8 mouse cellular contexts compared by ENCODE assay signal in genomic region chr17:8264638-8265037, GRCm38 (mm10). TPM values are rescaled to one million over a fixed set of nuclear protein-coding genes. Genes with fewer than 3 reads are reported as not detected.
DNase-seq lines count a peak whose midpoint lies in the region; ATAC-seq lines count a peak whose summit lies in the region.
"Not testable (repeated sequence)": the region's sequence is repeated elsewhere in the genome, so short reads cannot be mapped to it uniquely, and the experiment has no call there.
"Had no signal": no experiment of that assay in that cellular context is flagged by ENCODE, and none has a peak within 500 bp of the region (broad histone marks: within the 10 kb centered on the region; RNA-seq: fewer than 3 reads in every experiment).

No protein-coding gene starts in this region.

- not testable (repeated sequence) for H3K9me3 ChIP-seq in forebrain, embryonic 16.5 days (ENCODE audit: control insufficient read depth, low read length); hindbrain, embryonic 11.5 days (ENCODE audit: control insufficient read depth, low read length); lung, embryonic 16.5 days (ENCODE audit: control insufficient read depth, low read length)

- H3K9ac ChIP-seq in forebrain, embryonic 16.5 days (replicated peaks; ENCODE audit: low read depth, low read length); hindbrain, embryonic 11.5 days (ENCODE audit: low read depth, low read length); lung, embryonic 16.5 days (ENCODE audit: low read length): not testable (repeated sequence)

- peak; percentile 69 for DNase-seq in R1 (ENCODE audit: low read depth, low spot score)
- DNase-seq in cerebellum, adult 9-10 months: peak; percentile 79
- peak; percentile 69 for DNase-seq in hindbrain, embryonic 11.5 days (ENCODE audit: low spot score)
- DNase-seq in layer of hippocampus, adult 8-10 months (ENCODE audit: low spot score in 2 of 2): peak; percentile 59 to 66
- peak; percentile 56 for DNase-seq in retina, adult 2 months (ENCODE audit: low read depth, low spot score)

- peak; percentile 65; the same call in 1 of the 2 replicates for ATAC-seq in forebrain, embryonic 16.5 days
- not testable (repeated sequence) for ATAC-seq in hindbrain, embryonic 11.5 days (ENCODE audit: low FRiP score)
- peak; percentile 59; the same call in 1 of the 2 replicates for ATAC-seq in lung, embryonic 16.5 days (ENCODE audit: low read depth)

- WGBS in forebrain, embryonic 16.5 days: 19% methylated on average over 7 of the region's 7 CpGs
- 17% methylated on average over 7 of the region's 7 CpGs for WGBS in hindbrain, embryonic 11.5 days
- 17% methylated on average over 7 of the region's 7 CpGs for WGBS in lung, embryonic 16.5 days

- H3K36me3 ChIP-seq in forebrain, embryonic 16.5 days (ENCODE audit: control insufficient read depth, insufficient read depth); hindbrain, embryonic 11.5 days (ENCODE audit: control insufficient read depth, insufficient read depth, low read length); lung, embryonic 16.5 days (ENCODE audit: control insufficient read depth, insufficient read depth, low read length): not testable (repeated sequence)

- not testable (repeated sequence) for H3K27ac ChIP-seq in forebrain, embryonic 16.5 days (ENCODE audit: low read length); hindbrain, embryonic 11.5 days (ENCODE audit: low read depth, low read length); lung, embryonic 16.5 days (ENCODE audit: low read length)

- not testable (repeated sequence) for H3K4me2 ChIP-seq in forebrain, embryonic 16.5 days (ENCODE audit: low read length); hindbrain, embryonic 11.5 days (replicated peaks; ENCODE audit: low read depth, low read length); lung, embryonic 16.5 days (ENCODE audit: low read depth, low read length)

- H3K27me3 ChIP-seq in forebrain, embryonic 16.5 days (replicated peaks; ENCODE audit: control insufficient read depth, insufficient read depth, low read length); hindbrain, embryonic 11.5 days (ENCODE audit: control insufficient read depth, insufficient read depth, low read length); lung, embryonic 16.5 days (ENCODE audit: control insufficient read depth, insufficient read depth, low read depth, low read length): not testable (repeated sequence)

- H3K4me3 ChIP-seq in forebrain, embryonic 16.5 days (replicated peaks; ENCODE audit: low read length); hindbrain, embryonic 11.5 days (ENCODE audit: low read depth, low read length); lung, embryonic 16.5 days (ENCODE audit: low read length): not testable (repeated sequence)

- H3K4me1 ChIP-seq in forebrain, embryonic 16.5 days (replicated peaks; ENCODE audit: control insufficient read depth, insufficient read depth, low read length); hindbrain, embryonic 11.5 days (replicated peaks; ENCODE audit: control insufficient read depth, insufficient read depth, low read length); lung, embryonic 16.5 days (replicated peaks; ENCODE audit: control insufficient read depth, insufficient read depth, low read length): not testable (repeated sequence)

RNA-seq across cellular contexts. Expression of gene Mpc1, which starts 18.1 kb away (rescaled TPM):
- polyA plus RNA-seq in forebrain, embryonic 16.5 days (2015; fragmentation: Nextera tagmentation; extraction: Ambion mirVana): 343 and 355 TPM in 2 replicates
- polyA plus RNA-seq in hindbrain, embryonic 11.5 days (2014; fragmentation: Nextera tagmentation; extraction: Ambion mirVana): 116 and 125 TPM in 2 replicates
- total RNA-seq in layer of hippocampus, adult 8-10 months (2022): 100 to 1,000 TPM; 144 to 156 (median 145) TPM
- polyA plus RNA-seq in lung, embryonic 16.5 days (2015; fragmentation: Nextera tagmentation; extraction: Ambion mirVana): 196 and 202 TPM in 2 replicates

RNA-seq across cellular contexts. Expression of gene Ccr6, which starts 28.8 kb away (rescaled TPM):
- polyA plus RNA-seq in forebrain, embryonic 16.5 days (2015; fragmentation: Nextera tagmentation; extraction: Ambion mirVana): not detected in 2 replicates
- polyA plus RNA-seq in hindbrain, embryonic 11.5 days (2014; fragmentation: Nextera tagmentation; extraction: Ambion mirVana): not detected in 2 replicates
- total RNA-seq in layer of hippocampus, adult 8-10 months (2022): under 1 TPM in 1 of 4 experiments, not detected in 3; 0.38 TPM
- 0.23 and 0.26 TPM in 2 replicates for polyA plus RNA-seq in lung, embryonic 16.5 days (2015; fragmentation: Nextera tagmentation; extraction: Ambion mirVana)
- polyA plus RNA-seq: midbrain, embryonic 13.5 days had no signal

RNA-seq across cellular contexts. Expression of gene Sft2d1, which starts 46.3 kb away (rescaled TPM):
- 141 and 165 TPM in 2 replicates for polyA plus RNA-seq in forebrain, embryonic 16.5 days (2015; fragmentation: Nextera tagmentation; extraction: Ambion mirVana)
- polyA plus RNA-seq in hindbrain, embryonic 11.5 days (2014; fragmentation: Nextera tagmentation; extraction: Ambion mirVana): 72.5 and 79.6 TPM in 2 replicates
- 10 to 100 TPM; 47.5 to 81.2 (median 63.8) TPM for total RNA-seq in layer of hippocampus, adult 8-10 months (2022)
- polyA plus RNA-seq in lung, embryonic 16.5 days (2015; fragmentation: Nextera tagmentation; extraction: Ambion mirVana): 78.9 and 83.6 TPM in 2 replicates
